Mouse (Mus musculus) spleen, adult 18-20 months (tissue): ENCODE measurements around the gene Mllt11.

Source experiments
- DNase-seq, 2 experiments: peaks; one replicate each; pipeline ENCODE4 v3.0.0; 2022; ENCODE audit warnings: mixed read lengths in 2 of 2

Gene Mllt11

GRCm38 (mm10) chr3:95171105-95171504 is 60.9 kb downstream of the Mllt11 start:
- no peak for DNase-seq

DNA sequence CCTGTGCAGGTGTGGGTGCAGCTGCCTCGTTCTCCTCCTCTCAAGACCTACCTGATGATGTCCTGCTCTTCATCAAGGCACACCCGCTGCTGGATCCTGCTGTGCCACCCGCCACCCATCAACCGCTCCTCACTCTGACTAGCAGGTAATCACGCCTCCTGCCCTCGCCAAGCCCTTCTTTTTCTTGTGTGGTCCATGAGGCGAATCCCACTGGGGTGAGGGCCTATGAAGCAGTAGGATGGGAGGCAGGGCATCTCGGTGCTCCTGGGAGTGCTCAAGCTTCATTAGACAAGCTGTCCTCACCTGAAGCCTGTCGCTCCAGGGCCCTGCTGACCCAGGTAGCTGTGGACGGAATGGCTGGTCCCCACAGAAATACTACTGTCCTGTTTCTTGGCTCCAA is 62.0 kb downstream of the Mllt11 start:
- no peak for DNase-seq
